In genomic region chr11:22482362-22482760, GRCm38 (mm10) we compare ENCODE assay signal across 16 mouse cellular contexts. TPM values are rescaled to one million over a fixed set of nuclear protein-coding genes. Genes with fewer than 3 reads are reported as not detected.
DNase-seq lines count a peak whose midpoint lies in the region; ATAC-seq and TF ChIP-seq lines count a peak whose summit lies in the region.
"Had no signal": no experiment of that assay in that cellular context is flagged by ENCODE, and none has a peak within 500 bp of the region (broad histone marks: within the 10 kb centered on the region; RNA-seq: fewer than 3 reads in every experiment).

No protein-coding gene starts in this region.

- no peaks in the 10 kb centered on the region for H3K79me2 ChIP-seq in heart, adult 2 months (replicated peaks; ENCODE audit: control insufficient read depth, insufficient read depth, low read length)

- no peak for ATAC-seq in neural tube, embryonic 13.5 days (ENCODE audit: low read depth)
- no peak for ATAC-seq in neural tube, embryonic 15.5 days (ENCODE audit: low FRiP score)
- ATAC-seq in embryonic facial prominence, embryonic 15.5 days (ENCODE audit: insufficient number of reproducible peaks, low FRiP score, low TSS enrichment, low read depth), result no peak
- ATAC-seq: intestine, embryonic 15.5 days had no signal

- H3K4me3 ChIP-seq in heart, adult 2 months, result no peak overlapping the region
- no peak overlapping the region for H3K4me3 ChIP-seq in neural tube, embryonic 13.5 days
- H3K4me3 ChIP-seq in neural tube, embryonic 15.5 days (replicated peaks), result no peak overlapping the region
- no peak overlapping the region for H3K4me3 ChIP-seq in embryonic facial prominence, embryonic 15.5 days (replicated peaks)
- H3K4me3 ChIP-seq: forebrain, embryonic 10.5 days; intestine, embryonic 15.5 days had no signal

- WGBS in heart, adult 2 months, result 90% methylated on average over 3 of the region's 3 CpGs
- 93% methylated on average over 3 of the region's 3 CpGs for WGBS in neural tube, embryonic 13.5 days
- WGBS in neural tube, embryonic 15.5 days, result 91% methylated on average over 3 of the region's 3 CpGs
- 70% methylated on average over 3 of the region's 3 CpGs for WGBS in embryonic facial prominence, embryonic 15.5 days

- no peaks in the 10 kb centered on the region for H3K4me1 ChIP-seq in heart, adult 2 months (ENCODE audit: control insufficient read depth, insufficient read depth, low read length)
- 0 out of 2 replicates have a peak, but pooled peaks cover 16% of the 10 kb centered on the region for H3K4me1 ChIP-seq in neural tube, embryonic 13.5 days (replicated peaks)
- no peaks in the 10 kb centered on the region for H3K4me1 ChIP-seq in neural tube, embryonic 15.5 days
- 0 out of 2 replicates have a peak, but pooled peaks cover 5% of the 10 kb centered on the region for H3K4me1 ChIP-seq in embryonic facial prominence, embryonic 15.5 days
- H3K4me1 ChIP-seq: intestine, embryonic 15.5 days had no signal

- no peak overlapping the region for H3K27ac ChIP-seq in heart, adult 2 months
- 0 out of 2 replicates have a peak overlapping the region, but pooled peaks have one; percentile 2 for H3K27ac ChIP-seq in neural tube, embryonic 13.5 days (replicated peaks)
- H3K27ac ChIP-seq in neural tube, embryonic 15.5 days (replicated peaks), result no peak overlapping the region
- peak overlapping the region; percentile 80 for H3K27ac ChIP-seq in embryonic facial prominence, embryonic 15.5 days (replicated peaks)
- H3K27ac ChIP-seq: forebrain, embryonic 10.5 days; intestine, embryonic 15.5 days had no signal

- no peak overlapping the region for H3K9ac ChIP-seq in heart, adult 2 months (ENCODE audit: low read depth, low read length)
- H3K9ac ChIP-seq in neural tube, embryonic 13.5 days, result no peak overlapping the region
- no peak overlapping the region for H3K9ac ChIP-seq in neural tube, embryonic 15.5 days (replicated peaks)
- H3K9ac ChIP-seq in embryonic facial prominence, embryonic 15.5 days, result no peak overlapping the region
- H3K9ac ChIP-seq: intestine, embryonic 15.5 days had no signal

- peak; percentile 69 for DNase-seq in heart, adult 11 months
- no peak for DNase-seq in heart, adult 2 months
- no peak for DNase-seq in thymus, postnatal 25 days
- DNase-seq in kidney, postnatal 10 days, result no peak
- DNase-seq: cerebellum, postnatal 25 days; gastrocnemius, postnatal 36 days; heart, postnatal 14 days; right cerebral cortex, postnatal 4 days; thymus, postnatal 36 days had no signal

- H3K9me3 ChIP-seq in neural tube, embryonic 13.5 days, result no peaks in the 10 kb centered on the region
- H3K9me3 ChIP-seq in neural tube, embryonic 15.5 days (replicated peaks), result no peaks in the 10 kb centered on the region
- no peaks in the 10 kb centered on the region for H3K9me3 ChIP-seq in embryonic facial prominence, embryonic 15.5 days (replicated peaks)
- H3K9me3 ChIP-seq: forebrain, embryonic 10.5 days; intestine, embryonic 15.5 days had no signal

- no peaks in the 10 kb centered on the region for H3K27me3 ChIP-seq in heart, adult 2 months (ENCODE audit: control insufficient read depth, insufficient read depth, low read length)
- no peaks in the 10 kb centered on the region for H3K27me3 ChIP-seq in neural tube, embryonic 13.5 days
- no peaks in the 10 kb centered on the region for H3K27me3 ChIP-seq in neural tube, embryonic 15.5 days (replicated peaks)
- no peaks in the 10 kb centered on the region for H3K27me3 ChIP-seq in embryonic facial prominence, embryonic 15.5 days
- H3K27me3 ChIP-seq: intestine, embryonic 15.5 days had no signal

- TF ChIP-seq CTCF in heart, adult 2 months (IDR thresholded peaks at IDR 0.05), result no peak

- no peak for TF ChIP-seq EP300 in heart, adult 2 months (IDR thresholded peaks at IDR 0.05; ENCODE audit: insufficient read depth, low read depth, low read length)

- no peak for TF ChIP-seq POLR2A in heart, adult 2 months (IDR thresholded peaks at IDR 0.05; ENCODE audit: insufficient read depth, low read depth, low read length)

- H3K4me2 ChIP-seq in neural tube, embryonic 13.5 days, result no peak overlapping the region
- H3K4me2 ChIP-seq in neural tube, embryonic 15.5 days, result no peak overlapping the region
- no peak overlapping the region for H3K4me2 ChIP-seq in embryonic facial prominence, embryonic 15.5 days (replicated peaks)
- H3K4me2 ChIP-seq: heart, embryonic 11.5 days; intestine, embryonic 15.5 days; midbrain, embryonic 11.5 days had no signal

- intact Hi-C loops in heart, adult 2 months (cut with DNase I), result no loop called here

- no peaks in the 10 kb centered on the region for H3K36me3 ChIP-seq in heart, adult 2 months (ENCODE audit: control insufficient read depth, insufficient read depth, low read length)
- H3K36me3 ChIP-seq in neural tube, embryonic 13.5 days, result no peaks in the 10 kb centered on the region
- no peaks in the 10 kb centered on the region for H3K36me3 ChIP-seq in neural tube, embryonic 15.5 days
- no peaks in the 10 kb centered on the region for H3K36me3 ChIP-seq in embryonic facial prominence, embryonic 15.5 days
- H3K36me3 ChIP-seq: forebrain, embryonic 10.5 days; intestine, embryonic 15.5 days had no signal

RNA-seq across cellular contexts. Expression of gene Tmem17, which starts 29.5 kb away (rescaled TPM):
- total RNA-seq in heart, adult 2 months (2021), result 1 to 10 TPM; 1.5 to 1.7 TPM
- 2.6 and 3.9 TPM in 2 replicates for polyA plus RNA-seq in heart, adult 2 months (2012; rRNA removed)
- 20.8 and 21.5 TPM in 2 replicates for polyA plus RNA-seq in neural tube, embryonic 13.5 days (2015; fragmentation: Nextera tagmentation; extraction: Ambion mirVana)
- polyA plus RNA-seq in neural tube, embryonic 15.5 days (2015; fragmentation: Nextera tagmentation; extraction: Ambion mirVana), result 21.9 and 23.3 TPM in 2 replicates
- polyA plus RNA-seq in embryonic facial prominence, embryonic 15.5 days (2015; fragmentation: Nextera tagmentation; extraction: Ambion mirVana), result 14.5 and 15.6 TPM in 2 replicates

Comparison
In these comparisons a context has a peak if more than half of its experiments do, and no peak if none do; other contexts are left out.
1. H3K27ac ChIP-seq: peak in neural tube, embryonic 13.5 days (single experiment) and embryonic facial prominence, embryonic 15.5 days (single experiment); none in heart, adult 2 months (single experiment) and neural tube, embryonic 15.5 days (single experiment).